Mouse (Mus musculus): ENCODE measurements around the gene Nadk2. TPM values are rescaled to one million over a fixed set of nuclear protein-coding genes. Genes with fewer than 3 reads are reported as not detected.

Gene Nadk2
- polyA plus RNA-seq, 1 experiment from 2014 or later: 34.9 TPM

DNA sequence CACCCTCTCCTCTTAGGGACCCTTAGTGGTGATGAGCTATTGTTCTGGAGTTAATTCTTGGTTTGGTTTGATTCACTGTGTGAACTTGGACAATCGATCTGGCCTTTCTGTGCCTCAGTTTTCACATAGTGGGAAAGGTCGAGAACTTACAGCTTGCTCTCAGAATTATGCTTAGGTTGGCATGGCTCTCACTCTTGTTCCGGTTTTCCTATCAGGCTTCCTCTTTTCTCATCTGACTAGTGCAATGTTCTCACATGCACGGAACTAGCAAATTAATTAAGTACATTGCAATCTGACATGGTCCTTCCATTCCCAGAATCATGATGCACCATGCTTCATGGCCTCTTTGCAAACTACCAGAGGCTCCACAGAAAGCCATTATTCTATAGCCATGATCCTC is 51.9 kb downstream of the Nadk2 start:
- Histone ChIP-seq H3K27ac (no peak overlapping the region), H3K36me3 (replicated peaks) (peaks cover 81% of the 10 kb centered on the region)
- WGBS: 94% methylated on average over 4 of the region's 4 CpGs

DNA sequence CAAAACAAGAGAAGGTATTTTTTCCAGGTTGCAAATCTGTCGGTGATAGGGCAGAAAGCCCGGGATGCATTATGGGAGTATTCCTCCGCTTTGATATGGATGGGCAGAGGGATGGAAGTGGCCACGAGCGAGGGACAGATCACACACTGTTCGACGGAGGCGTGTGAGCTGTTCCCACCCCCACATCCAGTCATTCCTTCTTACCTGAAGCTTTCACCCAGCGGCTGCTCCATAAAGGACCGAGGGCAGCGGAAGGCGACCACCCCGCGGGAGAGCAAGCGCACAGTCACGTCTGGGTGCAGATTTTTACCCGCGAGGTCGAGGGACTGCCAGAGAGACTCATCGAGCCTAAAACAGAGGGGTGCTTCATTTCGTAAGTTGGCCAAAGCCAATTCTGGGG is 53.8 kb downstream of the Nadk2 start:
- Histone ChIP-seq H3K36me3 (replicated peaks) (peaks cover 83% of the 10 kb centered on the region), H3K27me3 (no peaks in the 10 kb centered on the region)

More for the DNA sequence above, 51.9 kb downstream of the Nadk2 start:
- H3K4me2 ChIP-seq: no peak overlapping the region
- no peak overlapping the region for H3K9ac ChIP-seq
- H3K4me1 ChIP-seq: no peaks in the 10 kb centered on the region
- no peak overlapping the region for H3K4me3 ChIP-seq (replicated peaks)
- no peak for ATAC-seq (ENCODE audit: low FRiP score)
- no peaks in the 10 kb centered on the region for H3K27me3 ChIP-seq
- H3K9me3 ChIP-seq: no peaks in the 10 kb centered on the region

DNA sequence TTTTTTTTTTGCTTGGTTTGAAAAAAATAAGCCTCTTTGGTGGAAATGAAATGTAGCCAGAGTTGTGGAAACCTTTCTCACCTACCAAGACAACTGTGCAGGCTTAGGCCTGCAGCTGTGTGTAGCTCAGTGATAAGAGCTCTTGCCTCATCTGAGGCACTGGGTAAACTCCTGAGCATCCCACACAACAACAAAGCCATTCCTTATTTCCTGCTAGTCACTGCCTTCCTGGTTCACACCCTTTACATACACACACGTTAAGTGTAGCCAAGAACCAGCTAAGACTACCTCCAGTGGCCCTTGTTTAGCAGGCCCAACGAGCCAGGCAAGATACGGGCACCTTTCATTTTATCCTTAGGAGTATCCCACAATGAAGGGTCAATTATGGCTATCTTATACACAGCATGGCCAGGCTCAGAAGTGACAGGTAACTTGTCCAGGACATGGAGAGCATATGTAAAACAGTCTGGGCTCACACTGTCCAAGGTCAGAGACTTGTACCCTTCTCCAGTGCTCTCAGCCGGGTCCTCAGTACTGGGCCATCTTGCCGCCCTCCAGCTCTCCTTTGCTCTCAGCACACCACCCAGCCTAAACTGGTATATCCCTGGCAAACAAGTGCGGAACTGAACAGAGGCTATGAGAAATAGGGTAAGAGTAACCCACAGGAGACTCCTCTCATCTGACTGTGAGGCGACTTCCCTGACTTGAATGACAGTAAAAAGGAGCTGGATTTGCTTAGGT is 56.2 kb downstream of the Nadk2 start:
- WGBS: 91% methylated on average over 7 of the region's 7 CpGs
- ATAC-seq (ENCODE audit: low FRiP score): no peak
- Histone ChIP-seq H3K9ac (no peak overlapping the region), H3K9me3 (no peaks in the 10 kb centered on the region), H3K4me2 (no peak overlapping the region), H3K27ac (no peak overlapping the region), H3K36me3 (replicated peaks) (peaks cover 81% of the 10 kb centered on the region), H3K27me3 (no peaks in the 10 kb centered on the region), H3K4me3 (replicated peaks) (no peak overlapping the region), H3K4me1 (no peaks in the 10 kb centered on the region)

More for the DNA sequence above, 53.8 kb downstream of the Nadk2 start:
- 94% methylated on average over 21 of the region's 21 CpGs for WGBS
- no peak for ATAC-seq (ENCODE audit: low FRiP score)
- no peak overlapping the region for H3K27ac ChIP-seq
- H3K4me1 ChIP-seq: no peaks in the 10 kb centered on the region
- no peaks in the 10 kb centered on the region for H3K9me3 ChIP-seq
- H3K4me3 ChIP-seq (replicated peaks): no peak overlapping the region
- H3K9ac ChIP-seq: no peak overlapping the region
- H3K4me2 ChIP-seq: no peak overlapping the region

DNA sequence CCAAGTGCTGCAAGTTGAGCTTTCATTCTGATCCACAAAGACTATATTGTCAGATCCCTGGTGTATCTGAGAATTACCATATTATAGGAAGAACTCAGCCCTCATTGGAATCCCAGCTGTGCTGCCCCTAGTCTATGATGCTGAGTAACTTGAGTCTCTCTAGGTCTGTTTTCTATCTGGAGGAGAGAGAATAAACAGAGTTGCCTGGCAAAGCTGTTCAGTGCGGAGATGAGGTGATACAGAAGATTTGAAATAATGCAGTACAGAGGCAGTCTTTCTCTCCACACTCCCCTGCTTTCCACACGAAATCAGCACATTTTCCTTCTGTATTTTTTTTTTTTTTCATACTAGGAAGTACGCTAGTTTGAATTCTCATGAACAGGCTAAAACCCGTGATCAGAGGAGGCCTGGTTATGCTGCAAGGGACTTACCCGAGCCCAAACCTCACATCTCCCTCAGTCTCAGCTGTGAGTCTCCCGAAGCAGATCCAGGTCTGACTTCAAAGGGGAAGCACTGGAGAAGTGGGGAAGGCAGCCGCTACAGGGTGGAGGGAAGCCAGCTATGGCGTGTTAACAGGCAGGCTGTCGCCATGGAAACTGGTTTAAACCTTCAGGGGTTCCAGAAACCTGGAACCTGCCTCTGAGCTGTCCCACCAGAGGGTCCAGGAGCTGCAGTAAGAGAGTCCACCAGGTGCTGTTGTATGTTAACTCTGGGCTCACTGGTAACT is 59.9 kb downstream of the Nadk2 start:
- Histone ChIP-seq H3K4me3 (replicated peaks) (no peak overlapping the region), H3K27me3 (no peaks in the 10 kb centered on the region), H3K27ac (no peak overlapping the region), H3K9me3 (no peaks in the 10 kb centered on the region), H3K36me3 (replicated peaks) (peaks cover 69% of the 10 kb centered on the region), H3K4me2 (no peak overlapping the region), H3K9ac (no peak overlapping the region), H3K4me1 (peaks cover 5% of the 10 kb centered on the region; the same call in 1 of the 2 replicates)
- 83% methylated on average over 9 of the region's 9 CpGs for WGBS
- no peak for ATAC-seq (ENCODE audit: low FRiP score)

DNA sequence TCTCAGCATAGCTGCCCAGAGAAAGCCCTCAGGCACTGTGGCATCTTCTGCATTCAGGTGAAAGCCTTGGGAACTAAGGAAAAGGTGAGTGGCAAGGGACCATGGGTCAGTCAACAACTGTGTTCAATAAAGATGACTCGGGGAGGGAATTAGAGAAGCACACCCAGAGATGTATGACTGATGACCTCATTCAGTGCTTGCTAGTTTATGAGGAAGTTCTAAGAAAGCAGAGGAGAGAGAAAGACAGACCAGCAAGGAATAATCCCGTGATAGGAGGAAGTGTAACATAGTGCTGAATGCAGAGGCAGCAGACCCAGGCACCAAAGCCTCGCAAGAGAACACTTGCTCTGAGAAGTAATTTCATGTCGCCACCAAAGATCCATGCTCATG is 60.4 kb downstream of the Nadk2 start:
- Histone ChIP-seq H3K4me2 (no peak overlapping the region), H3K4me3 (replicated peaks) (no peak overlapping the region), H3K4me1 (peaks cover 5% of the 10 kb centered on the region; the same call in 1 of the 2 replicates), H3K9me3 (no peaks in the 10 kb centered on the region), H3K36me3 (replicated peaks) (peaks cover 70% of the 10 kb centered on the region), H3K9ac (no peak overlapping the region), H3K27me3 (no peaks in the 10 kb centered on the region), H3K27ac (no peak overlapping the region)
- no peak for ATAC-seq (ENCODE audit: low FRiP score)
- WGBS: 92% methylated on average over 4 of the region's 4 CpGs

DNA sequence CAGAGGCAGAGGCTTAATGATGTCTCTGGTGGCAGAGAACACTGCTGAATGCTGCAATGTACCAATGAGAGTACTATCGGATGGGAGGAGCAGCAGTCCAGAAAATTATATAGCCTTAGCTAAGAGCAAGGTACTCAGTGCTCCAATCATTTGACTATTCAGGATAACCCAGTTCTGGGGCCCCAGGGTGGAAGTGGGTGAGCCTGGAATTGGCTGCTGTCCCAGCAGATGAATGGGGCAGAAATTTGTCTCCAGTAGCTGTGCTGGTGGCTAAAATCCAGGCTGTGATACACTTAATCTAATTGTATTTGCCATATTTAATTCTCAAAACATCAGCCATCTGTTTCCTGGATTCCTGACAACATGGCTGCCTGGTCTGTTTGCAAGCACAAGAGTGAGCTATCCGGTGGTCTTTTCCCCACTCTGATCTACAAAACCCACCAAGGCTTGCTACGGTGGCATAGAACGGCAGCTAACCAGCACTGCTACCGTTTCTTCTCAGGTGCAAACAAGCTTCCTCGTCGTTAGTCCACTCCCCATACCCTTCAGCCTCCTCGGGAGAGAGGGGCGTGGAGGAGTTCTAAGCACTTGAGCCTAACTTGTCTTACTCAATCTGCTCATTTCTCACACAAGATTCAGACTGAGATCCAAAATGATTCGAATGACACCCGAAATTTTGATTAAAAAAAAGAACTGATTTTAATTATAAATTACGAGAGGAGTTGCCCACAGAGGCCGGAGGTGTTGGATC is 61.8 kb downstream of the Nadk2 start:
- no peaks in the 10 kb centered on the region for H3K9me3 ChIP-seq
- no peaks in the 10 kb centered on the region for H3K27me3 ChIP-seq
- H3K27ac ChIP-seq: no peak overlapping the region
- H3K36me3 ChIP-seq (replicated peaks): peaks cover 73% of the 10 kb centered on the region
- H3K9ac ChIP-seq: no peak overlapping the region
- ATAC-seq (ENCODE audit: low FRiP score): no peak
- peaks cover 5% of the 10 kb centered on the region; the same call in 1 of the 2 replicates for H3K4me1 ChIP-seq
- H3K4me3 ChIP-seq (replicated peaks): no peak overlapping the region
- no peak overlapping the region for H3K4me2 ChIP-seq
- WGBS: 89% methylated on average over 13 of the region's 13 CpGs

DNA sequence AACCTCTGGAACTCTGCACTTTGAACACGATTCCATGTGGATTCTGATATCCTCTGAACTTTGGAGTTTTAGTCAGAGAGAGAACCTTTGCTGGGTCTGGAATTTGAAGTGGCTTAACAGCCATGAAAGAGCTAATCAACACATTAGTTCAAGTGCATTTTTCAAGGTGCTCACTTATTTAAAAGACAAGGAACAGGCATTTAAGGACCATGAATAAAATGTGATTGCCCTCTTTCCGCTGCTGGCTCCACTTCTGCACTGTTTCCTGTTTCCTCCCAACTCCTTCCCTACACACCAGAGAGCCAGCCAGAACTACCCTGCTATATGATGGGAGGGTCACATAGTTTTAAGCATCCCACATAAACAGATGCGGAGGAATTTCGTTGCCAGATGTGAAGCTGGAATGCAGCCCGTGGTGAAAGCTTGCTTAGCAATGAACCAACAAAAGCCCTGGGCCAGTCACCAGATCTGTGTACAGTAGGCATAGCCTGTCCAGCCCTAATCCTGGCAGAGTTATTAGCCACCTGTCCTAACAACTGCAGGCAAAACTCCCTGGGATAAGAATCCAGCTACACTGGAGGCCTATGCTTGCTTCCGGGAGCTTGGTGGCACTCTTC is 63.9 kb downstream of the Nadk2 start:
- no peaks in the 10 kb centered on the region for H3K27me3 ChIP-seq
- peaks cover 64% of the 10 kb centered on the region for H3K36me3 ChIP-seq (replicated peaks)
- 86% methylated on average over 6 of the region's 6 CpGs for WGBS
- no peak overlapping the region for H3K27ac ChIP-seq
- H3K9me3 ChIP-seq: no peaks in the 10 kb centered on the region
- no peak overlapping the region for H3K4me2 ChIP-seq
- H3K9ac ChIP-seq: no peak overlapping the region
- ATAC-seq (ENCODE audit: low FRiP score): no peak
- no peak overlapping the region for H3K4me3 ChIP-seq (replicated peaks)
- peaks cover 17% of the 10 kb centered on the region for H3K4me1 ChIP-seq

DNA sequence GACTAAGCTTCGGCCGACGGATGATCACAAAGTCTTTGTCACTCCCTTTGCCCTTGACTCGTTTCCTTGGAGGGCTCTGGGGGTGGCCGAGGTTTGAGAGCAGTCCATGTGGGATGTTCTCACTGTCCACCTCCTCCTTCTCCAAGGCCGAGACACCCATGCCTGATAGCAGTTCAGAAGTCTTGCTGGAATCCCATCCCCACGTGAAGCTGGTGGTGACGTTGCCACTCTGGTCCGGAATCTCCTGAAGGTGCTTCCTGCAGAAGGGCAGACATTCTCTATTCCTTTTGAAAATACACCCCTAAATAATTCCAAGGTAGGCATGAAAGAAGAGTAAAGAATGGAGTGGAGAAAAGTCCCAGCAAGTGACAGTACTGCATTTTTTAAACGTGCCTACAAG is 68.4 kb downstream of the Nadk2 start:
- H3K9ac ChIP-seq: peak overlapping the region; percentile 69
- H3K4me1 ChIP-seq: peaks cover 17% of the 10 kb centered on the region
- no peak for ATAC-seq (ENCODE audit: low FRiP score)
- no peak overlapping the region for H3K27ac ChIP-seq
- 27% methylated on average over 10 of the region's 10 CpGs for WGBS
- peaks cover 39% of the 10 kb centered on the region for H3K36me3 ChIP-seq (replicated peaks)
- peak overlapping the region; percentile 79 for H3K4me2 ChIP-seq
- no peaks in the 10 kb centered on the region for H3K27me3 ChIP-seq
- no peaks in the 10 kb centered on the region for H3K9me3 ChIP-seq
- peak overlapping the region; percentile 85 for H3K4me3 ChIP-seq (replicated peaks)

DNA sequence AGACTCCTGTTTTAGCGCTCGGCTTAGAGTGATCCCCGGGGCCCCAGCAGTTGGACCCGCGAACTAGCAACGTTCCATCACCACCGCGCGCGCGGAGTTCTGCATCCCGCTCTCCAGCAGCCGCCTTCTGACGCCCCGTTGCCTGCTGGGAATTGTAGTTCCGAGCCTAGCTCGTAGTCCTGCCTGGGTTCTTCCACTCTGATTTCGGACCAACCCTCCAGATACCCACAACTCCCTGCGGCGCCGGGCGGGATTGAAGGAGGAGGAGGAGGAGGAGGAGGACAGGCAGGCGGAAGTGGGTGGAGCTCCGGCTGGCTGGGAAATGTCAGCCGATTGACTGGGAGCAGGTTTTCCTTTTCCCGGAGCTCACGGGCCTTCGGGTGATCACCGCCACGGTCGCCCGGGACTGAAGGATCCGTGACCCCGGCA is 69.2 kb downstream of the Nadk2 start, which contains the start of gene Lmbrd2:
TSS of gene Lmbrd2 (plus strand) at position 299 of the 429 bp plus-strand sequence.
- peaks cover 17% of the 10 kb centered on the region for H3K4me1 ChIP-seq
- H3K4me3 ChIP-seq (replicated peaks): peak within 1 kb of the TSS; percentile 85
- H3K9me3 ChIP-seq: no peaks in the 10 kb centered on the region
- H3K9ac ChIP-seq: peak within 1 kb of the TSS; percentile 80
- H3K27me3 ChIP-seq: no peaks in the 10 kb centered on the region
- H3K4me2 ChIP-seq: peak within 1 kb of the TSS; percentile 79
- WGBS: under 1% methylated on average over 34 of the region's 34 CpGs
- H3K36me3 ChIP-seq (replicated peaks): peaks cover 34% of the 10 kb centered on the region
- peak; percentile 98 for ATAC-seq (ENCODE audit: low FRiP score)
- H3K27ac ChIP-seq: peak within 1 kb of the TSS; percentile 83

DNA sequence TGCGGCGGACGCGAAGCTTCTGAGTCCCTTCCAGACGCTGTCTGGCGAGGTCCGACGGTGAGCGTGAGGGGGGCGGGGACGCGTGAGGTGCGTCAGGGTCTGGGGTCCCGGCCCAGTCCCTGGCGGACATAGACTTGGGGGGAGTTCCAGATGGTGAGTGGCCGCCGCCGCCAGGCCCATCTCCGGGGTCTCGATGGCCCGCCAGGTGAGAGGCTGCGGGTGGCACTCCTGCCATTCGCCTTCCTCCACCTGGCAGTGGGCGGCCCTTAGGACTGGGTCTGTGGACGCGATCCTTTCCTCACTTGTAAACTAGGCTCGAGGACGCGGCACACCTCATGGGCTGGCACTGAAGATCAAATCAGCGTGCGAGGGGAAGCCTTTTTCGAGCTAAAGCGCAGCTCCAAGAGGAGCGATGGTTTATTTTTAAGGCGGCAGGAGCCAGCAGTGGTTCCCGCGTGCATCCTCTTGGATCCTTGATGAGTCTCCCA is 69.7 kb downstream of the Nadk2 start:
- Histone ChIP-seq H3K9ac (peak overlapping the region; percentile 80), H3K4me1 (peaks cover 17% of the 10 kb centered on the region), H3K27ac (peak overlapping the region; percentile 83), H3K27me3 (no peaks in the 10 kb centered on the region), H3K9me3 (no peaks in the 10 kb centered on the region), H3K36me3 (replicated peaks) (peaks cover 30% of the 10 kb centered on the region), H3K4me2 (peak overlapping the region; percentile 79), H3K4me3 (replicated peaks) (peak overlapping the region; percentile 85)
- ATAC-seq (ENCODE audit: low FRiP score): peak; percentile 90
- under 1% methylated on average over 37 of the region's 37 CpGs for WGBS

DNA sequence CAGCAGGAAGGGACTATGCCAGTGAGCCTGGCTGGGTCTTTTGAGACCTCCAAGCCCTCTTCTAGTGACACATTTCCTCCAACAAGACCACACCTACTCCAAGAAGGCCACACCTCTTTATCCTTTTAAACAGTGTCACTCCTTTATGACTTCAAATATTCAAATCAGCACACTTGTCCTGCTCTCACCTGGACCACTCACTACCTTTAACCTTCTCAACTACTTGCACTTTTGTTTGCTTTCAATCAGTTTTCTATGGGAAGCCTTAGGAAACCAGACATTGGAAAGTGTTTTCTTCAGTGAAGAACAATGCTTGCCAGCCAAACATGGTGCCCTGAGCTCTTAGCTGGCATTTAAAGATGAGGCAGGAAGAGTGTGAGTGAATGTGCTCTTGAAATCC is 84.3 kb downstream of the Nadk2 start, which contains the start of gene Skp2:
TSS of gene Skp2 (minus strand) at position 101 of the 400 bp plus-strand sequence.
- Histone ChIP-seq H3K36me3 (replicated peaks) (peaks cover 42% of the 10 kb centered on the region), H3K27me3 (no peaks in the 10 kb centered on the region), H3K9ac (no peak within 1 kb of the TSS), H3K4me1 (no peaks in the 10 kb centered on the region), H3K4me2 (no peak within 1 kb of the TSS), H3K27ac (no peak within 1 kb of the TSS), H3K9me3 (no peaks in the 10 kb centered on the region), H3K4me3 (replicated peaks) (no peak within 1 kb of the TSS)
- no peak for ATAC-seq (ENCODE audit: low FRiP score)

Measured in forebrain, embryonic 12.5 days (tissue).